Mouse (Mus musculus) Muller cell, postnatal 12 days (primary cell): ENCODE results near the gene Pla2g2d.

ENCODE experiments used
- DNase-seq: peaks from one replicate; pipeline ENCODE4 v3.0.0-alpha.2; 2015; ENCODE audit errors: inconsistent ontology term

Gene Pla2g2d

DNA sequence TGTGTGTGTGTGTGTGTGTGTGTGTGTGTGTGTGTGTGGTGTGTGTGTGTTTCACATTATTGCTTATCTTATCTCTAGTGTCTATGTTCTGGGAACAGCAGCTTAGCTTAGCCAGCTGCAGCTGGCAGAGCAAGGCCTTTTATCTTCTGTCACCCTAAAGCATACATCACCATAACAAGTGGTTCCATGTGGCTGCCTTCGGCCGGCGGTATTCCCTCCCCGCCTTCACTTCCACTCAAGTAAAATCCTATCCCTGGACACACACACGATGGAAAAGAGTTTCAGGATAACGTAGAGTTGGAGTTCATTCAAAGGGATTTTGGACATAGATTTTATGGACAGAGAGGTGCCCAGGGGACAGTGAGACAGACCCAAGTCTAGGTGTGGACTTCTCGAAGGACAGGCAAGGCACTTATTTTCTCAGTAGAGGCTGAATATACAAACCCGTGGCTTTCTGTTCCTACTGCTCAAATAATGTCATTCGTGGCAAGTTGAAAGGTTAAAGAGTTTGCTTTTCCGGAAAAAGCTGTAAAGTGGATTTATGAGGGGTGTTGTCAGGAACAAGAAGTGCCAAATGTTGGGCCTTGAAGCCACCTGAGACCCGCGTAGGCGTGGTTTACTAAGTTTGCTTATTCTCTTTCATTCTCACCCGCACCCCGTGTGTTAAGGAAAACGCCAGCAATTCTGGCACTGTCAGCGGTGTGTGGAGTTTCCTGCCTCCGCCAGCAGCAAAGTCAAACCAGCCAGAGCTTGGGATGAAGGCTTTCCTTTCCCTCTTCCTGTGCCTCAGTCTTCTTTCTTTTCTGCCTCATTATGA is 50.4 kb downstream of the Pla2g2d start:
- DNase-seq = no peak

DNA sequence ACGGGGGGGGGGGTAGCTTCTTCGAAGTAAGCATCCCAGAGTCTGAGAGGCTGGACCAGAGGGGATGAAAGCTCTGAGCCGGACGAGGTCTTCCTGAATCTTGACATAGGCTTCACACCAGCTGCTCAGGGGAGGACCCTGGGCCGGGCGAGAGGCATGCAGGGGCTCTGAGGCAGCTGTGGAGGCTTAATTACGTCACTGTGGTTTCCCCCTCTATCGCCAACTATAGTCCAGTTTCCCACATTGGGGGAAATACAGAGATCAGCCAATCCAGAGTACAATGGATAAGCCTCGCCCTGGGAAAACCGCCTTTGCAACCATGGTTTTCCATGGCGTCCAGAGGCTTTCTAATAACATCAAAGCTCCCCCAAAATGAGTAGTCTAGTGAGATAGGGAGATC is 51.6 kb downstream of the Pla2g2d start:
- DNase-seq = no peak
